Mouse (Mus musculus) layer of hippocampus, adult 9-10 months (tissue): ENCODE measurements around the gene Idnk.
A peak's percentile ranks its signal among the peaks of the same experiment; 100 is the strongest.
"Not testable (repeated sequence)": the region's sequence is repeated elsewhere in the genome, so short reads cannot be mapped to it uniquely, and the experiment has no call there.

ENCODE experiments used
- DNase-seq: peaks from one replicate; pipeline ENCODE4 v3.0.0; 2022; ENCODE audit warnings: low spot score

The Idnk gene

GRCm38 (mm10) chr13:58157447-58158098, at the start of gene Idnk:
Gene Idnk (plus strand): TSS chr13:58157649.
- peak; percentile 30 for DNase-seq

GRCm38 (mm10) chr13:58111306-58111705, 46.1 kb upstream of the Idnk start:
- no peak for DNase-seq

- DNase-seq: no peak
These were observed 45.3 kb upstream of the Idnk start for GRCm38 (mm10) chr13:58112191-58112590.

GRCm38 (mm10) chr13:58112601-58113041, 44.8 kb upstream of the Idnk start:
- DNase-seq: no peak

DNA sequence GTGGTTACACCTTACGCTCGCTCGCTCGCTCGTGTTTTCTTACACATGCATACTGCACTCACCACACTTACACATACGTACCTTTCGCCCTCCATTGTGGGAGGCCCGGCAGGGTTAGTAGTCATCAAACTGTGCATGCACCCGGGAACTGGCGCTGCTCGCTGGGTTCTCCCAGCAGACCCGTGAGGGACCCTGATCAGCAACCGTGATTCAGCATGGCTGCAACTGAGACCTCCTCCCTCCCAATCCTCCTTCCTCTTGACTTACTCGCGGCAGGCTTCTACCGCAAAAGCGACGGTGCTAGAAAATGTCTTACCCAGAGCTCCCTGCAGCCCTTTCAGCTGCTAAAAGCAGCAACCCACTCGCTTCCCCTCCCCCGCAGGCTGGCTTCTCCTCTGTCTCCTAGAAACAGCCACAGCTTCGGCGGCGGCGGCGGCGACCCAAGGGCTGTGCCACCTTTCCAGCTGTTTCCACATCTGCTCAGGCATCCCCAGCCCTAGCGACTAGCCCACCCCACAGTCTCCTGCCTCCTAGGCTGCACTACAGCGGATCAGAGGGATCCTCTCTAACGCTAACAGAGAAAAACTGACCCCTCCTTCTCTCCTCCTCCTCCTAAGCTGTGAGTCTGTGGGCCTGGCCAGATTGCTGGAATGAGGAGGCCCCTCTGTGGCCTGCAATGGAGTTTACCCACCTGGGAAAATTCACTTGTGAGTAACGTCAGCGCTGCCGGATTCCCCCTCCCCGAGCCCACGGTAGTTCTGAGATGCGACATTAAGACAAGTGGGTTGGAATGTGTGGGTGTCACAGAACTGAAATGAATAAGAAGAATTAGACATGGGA, 44.2 kb upstream of the Idnk start, which contains the start of gene Klhl3:
Gene Klhl3 (minus strand): TSS at position 532 of the 840 bp plus-strand sequence.
- DNase-seq: no peak

GRCm38 (mm10) chr13:58115227-58115626, 42.2 kb upstream of the Idnk start:
- no peak for DNase-seq

GRCm38 (mm10) chr13:58116801-58117200, 40.6 kb upstream of the Idnk start:
- DNase-seq: no peak

DNA sequence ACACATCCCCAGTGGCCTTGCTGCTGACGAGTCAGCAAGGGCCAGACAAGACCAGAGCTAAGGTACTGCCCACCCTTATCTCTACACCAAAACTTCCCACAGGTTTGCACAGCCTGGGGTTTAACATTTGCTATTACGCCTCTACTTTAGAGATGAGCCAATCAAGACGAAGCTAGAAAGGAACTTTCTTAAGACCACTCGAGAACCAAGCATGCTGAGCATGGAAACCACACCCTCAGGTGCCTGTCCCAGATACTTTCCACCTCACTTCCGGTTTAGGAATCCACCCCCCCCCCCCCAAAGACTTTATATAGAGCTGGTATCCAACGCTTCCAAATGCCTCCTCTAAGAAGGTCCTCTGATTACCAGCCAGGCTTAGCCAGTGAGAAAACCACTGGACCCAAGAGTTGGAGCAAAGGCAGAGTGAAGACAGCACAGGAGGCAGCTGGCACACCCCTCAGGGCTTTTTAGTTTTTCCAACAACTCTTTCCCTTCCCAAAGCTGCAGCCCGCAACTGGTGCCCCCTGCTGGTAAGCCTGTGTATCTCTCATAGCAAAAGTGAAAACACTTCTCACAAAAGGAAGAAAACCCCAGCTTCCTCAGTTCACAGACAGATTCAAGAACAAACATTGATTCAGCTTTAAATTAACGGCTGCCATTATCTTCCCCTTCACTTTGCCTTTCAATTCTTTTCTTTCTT, 40.0 kb upstream of the Idnk start:
- DNase-seq: no peak

DNA sequence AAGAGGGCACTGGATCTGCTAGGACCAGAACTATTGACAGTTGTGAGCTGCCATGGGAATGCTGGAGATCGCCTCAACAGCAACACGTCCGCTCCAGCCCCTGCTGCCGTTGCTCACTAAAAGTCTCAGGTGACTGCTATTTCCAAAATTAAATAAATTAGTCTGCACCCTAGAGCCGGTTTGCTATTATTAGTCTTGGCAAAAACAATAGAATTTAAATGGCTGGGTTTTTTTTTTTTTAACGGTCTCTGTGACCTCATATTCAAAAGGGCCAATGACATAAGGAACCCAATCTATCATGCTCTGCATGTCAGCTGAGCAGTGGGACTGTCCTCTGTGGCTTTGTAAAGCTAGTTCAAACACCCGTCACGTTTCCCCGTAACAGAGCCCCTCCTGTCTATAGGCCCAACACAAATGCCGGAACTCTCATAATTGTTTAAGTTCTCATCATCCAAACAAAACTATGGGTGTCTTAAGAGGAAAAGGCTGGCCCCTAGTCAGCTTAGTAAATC, 34.6 kb upstream of the Idnk start:
- DNase-seq: no peak

- no peak for DNase-seq
These were observed 34.1 kb upstream of the Idnk start for GRCm38 (mm10) chr13:58123381-58123780.

GRCm38 (mm10) chr13:58124278-58124677, 33.2 kb upstream of the Idnk start:
- DNase-seq: no peak

DNA sequence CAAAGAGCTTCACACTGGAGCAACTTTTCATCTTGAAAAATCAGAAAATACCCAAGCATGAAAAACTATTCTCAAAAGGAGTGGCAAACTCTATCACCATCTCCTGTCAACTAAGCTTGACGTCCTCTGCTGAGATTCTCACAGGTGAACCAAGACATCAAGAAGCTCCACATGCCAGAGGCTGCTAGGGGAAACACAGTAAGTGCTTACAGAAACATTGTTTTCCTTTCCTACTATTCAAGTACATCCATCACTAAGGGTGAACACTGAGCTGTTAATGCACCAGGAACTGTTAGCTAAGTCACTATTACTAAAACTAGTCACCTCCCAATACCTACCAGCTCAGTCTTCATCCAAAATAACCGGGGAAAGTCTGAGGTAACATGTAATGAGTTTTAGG, 32.5 kb upstream of the Idnk start:
- DNase-seq: no peak

DNA sequence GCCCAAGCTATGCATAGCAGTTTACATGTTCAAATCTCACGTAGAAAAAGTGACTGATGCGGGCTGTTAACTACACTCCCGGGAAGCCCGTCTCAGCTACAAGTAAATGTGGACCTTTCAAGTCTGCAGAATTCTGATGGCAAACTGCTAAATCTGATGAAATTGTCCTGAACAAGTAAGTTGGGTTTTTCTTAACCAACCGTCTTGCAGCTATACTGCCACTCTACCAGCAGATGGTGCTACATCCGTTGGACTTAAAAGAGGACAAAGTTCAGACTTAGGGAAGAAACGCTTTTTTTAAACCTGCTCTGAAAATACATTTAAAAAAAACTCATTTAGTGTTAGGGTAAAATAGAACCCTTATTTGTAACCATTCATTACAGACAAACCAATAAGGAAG, 31.3 kb upstream of the Idnk start:
- no peak for DNase-seq

GRCm38 (mm10) chr13:58126862-58127765, 30.3 kb upstream of the Idnk start:
- no peak for DNase-seq

- no peak for DNase-seq
These were observed 29.6 kb upstream of the Idnk start for GRCm38 (mm10) chr13:58127766-58128361.

GRCm38 (mm10) chr13:58128396-58128767, 29.1 kb upstream of the Idnk start, which contains the start of gene Hnrnpa0:
Gene Hnrnpa0 (minus strand): TSS chr13:58128556.
- peak; percentile 70 for DNase-seq

- peak; percentile 78 for DNase-seq
These were observed 28.4 kb upstream of the Idnk start for GRCm38 (mm10) chr13:58128768-58129671.

- DNase-seq: no peak
These were observed 27.7 kb upstream of the Idnk start for GRCm38 (mm10) chr13:58129687-58130246.

- no peak for DNase-seq
These were observed 25.8 kb upstream of the Idnk start for GRCm38 (mm10) chr13:58131692-58132091.

GRCm38 (mm10) chr13:58146603-58147002, 10.8 kb upstream of the Idnk start:
- not testable (repeated sequence) for DNase-seq
